Mouse (Mus musculus) NIH3T3 (cell line): Measurements from ENCODE around the gene Slc25a13.
A peak's percentile ranks its signal among the peaks of the same experiment; 100 is the strongest.

Source experiments
- DNase-seq: peaks from one replicate; pipeline ENCODE4 v3.0.0-alpha.2; 2012; ENCODE audit warnings: low read depth

Slc25a13 gene

GRCm38 (mm10) chr6:6027664-6028063 is 189.3 kb downstream of the Slc25a13 start:
- DNase-seq = peak; percentile 39

GRCm38 (mm10) chr6:6023976-6024375 is 193.0 kb downstream of the Slc25a13 start:
- no peak for DNase-seq

DNA sequence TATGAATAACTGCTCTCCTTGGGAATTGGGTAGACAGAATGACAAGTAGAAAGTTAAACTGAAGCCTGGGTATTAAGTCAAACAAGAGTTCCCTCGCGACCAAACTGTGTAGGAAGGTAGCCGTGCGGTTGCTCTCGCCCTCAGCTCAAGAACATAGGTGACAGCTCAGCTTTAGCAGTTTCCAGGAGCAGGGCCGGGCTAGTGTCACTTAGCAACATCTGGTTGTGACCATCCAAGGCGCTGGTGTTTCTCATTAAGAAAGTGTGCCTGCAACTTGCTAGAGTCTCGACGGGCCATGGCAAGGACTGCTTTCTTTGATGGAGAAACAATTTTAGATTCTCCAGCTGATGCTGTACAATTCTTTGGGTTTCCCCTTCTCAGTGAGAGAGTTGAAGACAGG is 200.0 kb downstream of the Slc25a13 start:
- no peak for DNase-seq

DNA sequence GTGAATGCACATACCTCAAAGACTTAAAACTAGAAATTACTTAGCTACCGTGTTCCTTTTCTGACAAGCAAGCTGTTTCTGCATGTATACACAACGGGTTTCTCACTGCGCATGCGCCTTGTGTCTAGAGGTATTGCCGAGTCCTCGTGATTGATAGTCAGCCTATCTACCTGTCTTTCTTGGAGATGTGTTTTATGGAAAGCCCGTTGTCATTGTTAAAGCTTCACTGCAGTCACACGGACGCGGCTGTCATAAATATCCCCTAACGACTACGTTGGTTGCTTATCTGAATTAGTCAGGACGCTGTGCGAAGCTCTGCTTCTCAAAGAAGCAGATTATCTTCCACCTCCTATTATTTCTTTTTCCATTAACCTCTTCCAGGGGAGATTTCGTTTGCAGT is 201.4 kb downstream of the Slc25a13 start:
- DNase-seq = no peak

GRCm38 (mm10) chr6:6011364-6011763 is 205.6 kb downstream of the Slc25a13 start:
- DNase-seq = no peak

DNA sequence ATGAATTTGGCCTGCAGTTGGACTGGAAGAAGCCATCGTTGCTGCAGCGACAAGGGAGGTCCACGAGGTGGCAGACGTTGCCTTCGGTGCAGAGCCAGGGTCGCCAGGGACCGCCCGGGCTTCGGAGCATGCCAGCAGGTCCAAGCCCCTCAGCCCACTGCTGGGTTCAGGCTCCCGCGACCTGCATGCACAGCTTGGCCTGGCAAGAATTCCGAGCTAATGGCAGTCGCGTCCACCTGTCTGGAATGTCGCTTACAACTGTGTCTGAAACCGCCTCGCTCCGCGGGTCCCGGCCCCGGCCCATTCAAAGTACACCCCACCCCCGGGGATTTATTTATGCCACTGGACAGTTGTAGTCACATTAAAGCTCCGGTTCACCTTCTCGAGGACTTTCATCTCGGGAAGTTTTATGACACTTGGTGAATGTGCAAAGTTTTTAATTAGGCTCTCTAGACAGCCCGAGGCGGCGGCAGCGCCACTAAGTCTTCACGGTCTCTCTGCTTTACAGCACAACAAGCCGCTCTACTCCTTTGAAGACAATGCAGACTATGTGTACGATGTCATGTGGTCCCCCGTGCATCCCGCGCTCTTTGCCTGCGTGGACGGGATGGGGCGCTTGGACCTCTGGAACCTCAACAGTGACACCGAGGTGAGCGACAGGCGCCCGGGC is 211.1 kb downstream of the Slc25a13 start:
- peak; percentile 77 for DNase-seq

- DNase-seq = no peak
Observed at GRCm38 (mm10) chr6:6004756-6005485, 212.1 kb downstream of the Slc25a13 start.

- DNase-seq = no peak
Observed at GRCm38 (mm10) chr6:6002061-6002460, 214.9 kb downstream of the Slc25a13 start.

- DNase-seq = peak; percentile 13
Observed at GRCm38 (mm10) chr6:5997535-5997934, 219.4 kb downstream of the Slc25a13 start.

- no peak for DNase-seq
Observed at GRCm38 (mm10) chr6:5993056-5993455, 223.9 kb downstream of the Slc25a13 start.

DNA sequence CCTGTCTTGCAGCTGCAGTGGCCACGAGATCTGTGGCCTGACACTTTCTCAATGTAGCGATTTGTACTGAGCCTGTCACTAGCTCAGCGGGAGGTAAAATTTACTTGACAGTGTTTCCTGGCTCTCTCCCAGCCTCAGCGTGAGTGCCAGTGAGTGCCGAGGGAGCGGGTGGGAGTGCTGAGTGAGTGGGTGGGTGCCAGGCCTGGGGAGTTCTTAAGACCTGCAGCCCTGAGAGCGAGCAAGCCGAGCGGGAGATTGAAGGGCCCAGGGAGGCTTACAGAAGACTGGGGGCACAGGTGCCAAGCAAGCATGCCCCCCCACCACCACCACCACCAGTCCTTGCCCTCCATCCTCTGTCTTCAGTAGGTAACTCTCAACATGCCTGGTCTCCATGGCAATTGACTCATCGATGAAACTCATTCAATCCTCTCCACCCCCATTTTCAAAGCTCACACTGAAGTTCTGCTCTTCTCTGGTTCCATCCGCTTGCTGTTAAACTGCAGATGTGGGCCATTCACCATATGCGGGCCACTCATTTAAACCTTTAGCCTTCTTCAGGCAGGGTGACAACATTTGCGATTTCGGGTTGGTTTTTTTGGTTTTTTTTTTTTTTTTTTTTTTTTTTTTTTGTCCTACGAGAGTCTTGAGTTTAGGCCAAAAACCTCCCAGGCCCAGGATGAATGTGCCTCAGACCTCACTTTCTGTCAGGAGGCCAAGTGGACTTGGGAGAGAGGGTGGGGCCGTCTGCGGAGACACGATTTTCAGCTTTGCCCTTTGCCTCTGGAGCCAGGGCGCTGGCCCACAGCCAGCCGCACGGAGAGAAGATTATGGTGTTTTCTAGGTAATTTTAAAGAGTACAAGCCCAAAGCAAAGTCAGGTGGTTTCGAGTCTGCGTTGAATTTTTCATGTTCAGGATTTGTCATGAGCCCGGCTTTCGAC is 224.9 kb downstream of the Slc25a13 start:
- DNase-seq = peak; percentile 82

- no peak for DNase-seq
Observed at GRCm38 (mm10) chr6:5991243-5991642, 225.7 kb downstream of the Slc25a13 start.
